Mouse (Mus musculus) heart, postnatal 0 days (tissue): Measurements from ENCODE around the gene Acss3.

Experiments
- CTCF ChIP-seq: IDR thresholded peaks from 2 replicates; pipeline ENCODE4 v1.5.1; 2016; ENCODE audit warnings: antibody characterized with exemption, control low read depth, low read depth
- EP300 ChIP-seq: IDR thresholded peaks from 2 replicates; pipeline ENCODE4 v1.6.1; 2016; ENCODE audit warnings: antibody characterized with exemption, low read depth

DNA sequence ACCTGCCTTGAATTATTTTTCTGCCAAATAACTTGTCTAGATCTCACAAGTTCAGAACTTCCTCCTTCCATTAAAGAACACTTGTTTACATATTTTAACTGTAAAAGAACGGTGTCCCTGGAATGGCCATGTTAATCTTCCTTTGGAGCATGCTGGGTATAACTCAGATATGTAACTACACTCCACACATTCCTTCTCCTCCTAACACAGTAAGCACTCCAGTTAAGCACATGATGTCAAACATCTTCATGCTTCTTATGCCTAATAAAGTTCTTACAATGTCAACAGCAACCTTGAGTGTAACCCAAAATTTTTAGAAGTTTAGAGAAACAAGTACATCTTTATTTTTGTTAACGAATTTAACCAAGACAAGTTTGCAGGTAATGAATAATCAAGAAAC, 73.0 kb downstream of the Acss3 start:
- TF ChIP-seq CTCF (no peak), EP300 (no peak)
